Mouse (Mus musculus): Measurements from ENCODE around the gene Il17rc.

DNA sequence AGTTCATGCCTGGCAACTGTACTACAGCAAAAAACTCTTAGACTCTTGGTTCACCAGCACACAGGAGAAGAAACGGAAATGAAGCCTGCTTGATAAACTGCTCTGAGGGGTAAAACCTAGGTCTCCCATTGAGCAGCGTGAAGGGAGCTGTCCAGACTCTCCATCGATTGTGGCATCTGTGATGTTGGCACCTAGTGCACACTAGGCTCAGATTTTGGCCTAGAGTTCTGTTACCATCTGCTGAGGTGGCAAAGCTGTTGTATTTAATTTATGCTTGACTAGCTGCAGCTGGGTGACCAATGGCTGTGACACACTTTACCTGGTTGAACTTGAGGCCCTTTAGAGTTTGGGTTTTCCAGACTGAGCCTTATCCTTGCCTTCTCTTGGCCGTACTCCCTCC lies 23.6 kb upstream of the Il17rc start:
- TF ChIP-seq CTCF (IDR thresholded peaks at IDR 0.05; ENCODE audit: low read depth, low read length), result no peak
- no peak for TF ChIP-seq POLR2A (IDR thresholded peaks at IDR 0.05; ENCODE audit: extremely low read depth, insufficient read depth, low read length)

Measured in liver, adult 2 months (tissue).